Mouse (Mus musculus) spleen, adult 12 weeks (tissue): Measurements from ENCODE around the gene Tmem120b.
A peak's percentile ranks its signal among the peaks of the same experiment; 100 is the strongest.

Source experiments
- DNase-seq: peaks from one replicate; pipeline ENCODE4 v3.0.0; 2022; ENCODE audit warnings: low spot score

Tmem120b gene

DNA sequence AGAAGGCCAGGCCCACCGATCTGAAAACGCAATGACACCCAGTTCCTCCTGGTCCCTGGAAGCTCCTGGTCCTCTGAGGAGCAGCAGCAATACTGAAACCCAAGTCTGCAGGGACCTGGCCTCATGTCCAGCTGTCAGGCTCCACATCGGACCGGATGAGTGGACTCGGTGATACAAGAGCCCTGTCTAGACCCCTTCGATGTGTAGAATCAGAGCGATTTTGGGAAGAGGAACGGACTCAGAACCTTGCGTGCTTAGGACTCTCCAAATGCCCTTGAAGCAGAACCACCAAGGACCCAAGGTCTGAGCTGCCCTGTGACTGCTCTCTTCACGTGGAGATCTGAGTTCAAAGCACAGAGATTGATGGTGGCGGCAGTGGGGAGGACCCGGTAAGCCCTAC, at the start of gene Tmem120b:
Gene Tmem120b, plus strand, starts transcription at position 301 of the 400 bp plus-strand sequence.
- DNase-seq, result no peak

DNA sequence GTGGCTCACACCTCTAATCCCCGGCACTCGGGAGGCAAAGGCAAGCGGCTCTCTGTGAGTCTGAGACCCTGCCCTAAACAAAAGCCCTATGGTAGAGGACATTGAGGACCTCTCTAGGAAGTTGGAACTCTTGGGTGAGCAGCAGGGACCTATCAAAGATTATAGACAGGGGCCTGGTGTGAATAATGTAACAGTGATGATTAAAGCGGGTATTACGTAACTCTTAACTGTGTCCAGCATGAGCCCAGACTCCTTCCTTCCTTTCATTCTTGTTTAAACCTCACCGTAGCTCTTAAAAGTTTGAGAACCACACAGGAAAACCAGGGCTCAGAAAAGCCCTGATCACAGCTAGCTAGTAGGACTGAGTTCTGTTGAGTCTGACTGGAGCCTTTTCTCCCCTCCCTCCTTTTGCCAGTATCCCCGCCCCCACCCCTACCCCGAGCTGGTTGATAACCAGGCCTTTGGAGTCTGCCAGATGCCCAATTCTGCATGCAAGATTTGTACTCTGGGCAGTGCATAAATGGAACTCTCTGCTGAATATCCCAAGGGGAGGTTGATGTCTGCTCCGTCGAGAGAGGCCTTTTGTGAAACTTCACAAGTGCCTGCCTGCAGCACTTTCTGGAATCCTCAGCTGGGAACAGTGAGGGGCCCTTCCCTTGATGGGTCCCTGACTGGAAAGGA, 48.7 kb upstream of the Tmem120b start:
- DNase-seq, result no peak

DNA sequence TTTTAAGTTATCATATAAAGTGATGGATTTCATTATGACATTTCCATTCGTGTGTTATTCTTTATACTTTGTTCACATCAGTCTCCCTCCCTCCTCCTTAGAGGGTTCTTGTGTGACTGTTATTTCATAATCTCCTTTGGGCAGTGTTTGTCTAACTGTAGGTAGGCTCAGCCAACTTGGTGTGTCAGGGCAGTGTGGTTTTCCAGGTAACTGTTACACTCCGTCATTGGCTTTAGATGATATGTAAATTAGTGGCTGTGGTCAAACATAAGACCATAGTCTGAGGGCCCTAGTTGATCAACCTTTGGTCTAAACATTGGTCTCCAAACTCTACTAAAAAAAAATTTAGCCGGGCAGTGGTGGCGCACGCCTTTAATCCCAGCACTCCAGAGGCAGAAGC, 47.8 kb upstream of the Tmem120b start:
- no peak for DNase-seq

DNA sequence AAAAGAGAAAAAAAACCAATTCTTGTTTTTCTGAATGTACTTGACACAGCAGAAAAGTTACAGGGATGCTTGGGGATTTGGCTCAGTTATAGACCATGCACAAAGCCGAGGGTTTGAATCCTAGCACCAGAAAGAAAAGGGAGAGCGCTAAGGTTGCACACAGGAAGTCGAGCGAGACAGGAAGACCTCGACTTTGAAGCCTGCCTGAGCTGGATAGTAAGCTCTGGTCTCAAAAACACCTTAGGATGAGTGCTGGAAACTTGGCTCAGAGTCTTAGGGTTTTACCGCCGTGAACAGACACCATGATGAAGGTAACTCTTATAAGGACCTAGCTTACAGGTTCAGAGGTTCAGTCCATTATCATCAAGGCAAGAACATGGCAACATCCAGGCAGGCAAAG, 46.8 kb upstream of the Tmem120b start:
- DNase-seq, result no peak

DNA sequence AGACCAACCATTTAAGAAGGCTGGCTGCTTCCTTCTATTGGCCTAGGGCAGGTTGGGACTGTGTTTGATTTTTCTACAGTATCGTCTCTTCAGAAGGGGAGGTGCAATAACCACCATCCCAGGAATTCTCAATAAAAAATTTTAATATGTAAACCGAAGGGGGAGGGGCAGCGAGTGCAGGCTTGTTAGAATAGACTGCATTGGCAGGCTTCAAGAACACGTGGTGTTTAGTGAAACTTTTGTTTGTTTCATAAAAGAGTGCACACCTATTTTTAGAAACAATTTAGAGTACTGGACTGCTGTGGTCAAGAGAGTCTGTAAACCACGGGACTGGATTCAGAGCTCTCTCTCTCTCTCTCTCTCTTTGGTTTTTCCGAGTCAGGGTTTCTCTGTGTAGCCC, 45.2 kb upstream of the Tmem120b start:
- no peak for DNase-seq

DNA sequence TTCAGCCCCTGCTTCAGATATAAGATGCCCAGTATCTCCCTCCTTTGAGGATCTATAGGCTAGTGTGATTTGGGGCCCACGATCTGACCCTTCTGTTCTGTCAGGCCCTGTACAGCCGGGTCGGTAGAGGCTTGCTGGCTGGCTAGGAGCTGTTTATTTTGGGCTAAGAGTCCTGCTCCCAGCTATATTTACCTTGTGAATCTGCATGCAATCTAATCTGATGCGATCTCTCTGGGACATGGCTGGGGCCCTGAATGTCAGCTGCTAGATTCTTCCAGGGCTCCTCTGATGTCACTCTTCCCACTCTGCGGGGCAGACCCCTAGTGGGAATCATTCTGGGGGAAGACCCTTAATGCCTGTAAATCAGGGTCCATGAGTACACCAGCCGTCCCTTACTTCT, 43.9 kb upstream of the Tmem120b start:
- DNase-seq, result no peak

DNA sequence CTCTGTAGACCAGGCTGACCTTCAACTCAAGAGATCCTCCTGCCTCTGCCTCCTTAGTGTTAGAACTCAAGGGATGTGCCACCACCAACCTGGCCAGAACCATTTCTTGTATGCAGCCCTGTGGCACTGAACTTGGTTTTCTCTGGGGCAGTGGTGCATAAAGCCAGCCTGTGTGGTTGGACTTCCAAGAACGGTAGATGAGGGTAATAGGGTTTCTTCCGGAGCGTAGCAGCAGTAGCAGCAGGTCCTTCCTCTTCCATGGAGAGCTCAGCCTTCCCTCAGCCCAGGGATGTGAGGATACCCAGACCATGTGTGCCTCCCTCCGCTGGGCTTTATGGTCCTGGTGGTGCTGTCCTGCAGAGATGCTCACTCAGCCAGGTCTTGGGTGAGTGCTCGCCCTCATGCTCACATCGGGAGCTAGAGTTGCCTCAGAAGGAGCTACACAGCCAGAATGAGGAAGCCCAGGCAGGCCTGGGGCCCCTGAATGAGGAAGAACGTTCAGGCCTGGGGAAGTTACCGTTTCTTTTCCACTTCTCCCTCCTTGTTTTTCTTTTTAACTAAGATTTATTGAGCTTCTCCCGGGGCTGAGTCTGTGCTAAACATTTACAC, 43.1 kb upstream of the Tmem120b start:
- no peak for DNase-seq

DNA sequence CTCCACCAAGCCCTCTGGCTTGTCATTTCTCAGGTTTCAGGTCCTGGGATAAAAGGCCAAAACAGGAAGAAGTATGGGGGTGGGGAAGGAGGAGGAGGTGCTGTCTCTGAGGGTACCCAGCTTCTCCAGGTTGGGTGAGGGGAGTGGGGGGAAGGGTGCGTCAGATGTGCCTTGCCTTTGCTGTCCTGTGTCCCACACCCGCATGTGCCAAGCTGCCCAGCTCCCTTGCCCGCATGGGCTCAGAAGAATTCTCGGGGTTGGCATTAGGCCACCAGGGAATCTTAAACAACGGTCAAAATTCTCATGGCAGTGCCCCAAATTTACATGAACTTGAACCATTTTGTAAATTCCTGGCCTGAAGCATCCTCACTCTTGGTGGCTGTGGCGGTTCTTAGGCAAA, 41.8 kb upstream of the Tmem120b start:
- no peak for DNase-seq

DNA sequence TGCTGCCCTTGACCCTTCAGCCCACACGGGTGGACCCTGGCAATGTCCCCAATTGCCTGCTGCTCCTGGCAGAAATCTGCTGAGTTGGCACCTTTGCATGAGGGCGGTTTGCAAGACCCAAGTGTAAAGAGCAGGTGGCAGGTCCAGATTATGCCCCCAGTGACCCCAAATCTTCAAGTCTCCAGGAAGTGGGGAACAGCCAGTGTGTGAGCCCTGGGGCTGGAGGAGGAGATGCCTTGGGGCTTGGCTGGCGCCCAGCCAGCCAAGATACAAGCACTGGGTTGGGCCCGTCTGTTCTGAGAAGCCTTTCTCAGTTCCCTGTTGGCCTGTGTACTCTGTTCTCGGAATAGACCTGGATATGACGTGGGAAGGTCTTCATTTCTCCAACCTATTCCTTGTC, 40.8 kb upstream of the Tmem120b start:
- DNase-seq, result no peak

DNA sequence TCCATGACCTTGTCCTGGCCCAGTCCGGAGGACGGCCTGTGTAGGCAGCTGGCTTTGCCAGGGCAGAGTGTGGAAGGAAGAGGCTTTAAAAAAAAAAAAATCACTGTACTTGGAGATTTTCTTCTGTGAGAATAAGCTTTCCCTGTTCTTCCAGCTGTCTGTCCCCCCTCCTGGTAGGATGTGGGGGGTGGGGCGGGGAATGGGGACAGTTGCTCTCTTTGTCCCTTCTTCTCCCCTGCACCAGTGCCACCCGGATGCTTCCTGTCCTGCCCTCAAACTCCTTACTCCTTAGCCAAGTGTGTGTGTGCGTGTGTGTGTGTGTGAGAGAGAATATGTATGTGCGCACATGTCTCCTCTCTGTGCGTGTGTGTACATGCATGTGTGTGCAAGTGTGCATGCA, 38.5 kb upstream of the Tmem120b start:
- no peak for DNase-seq

DNA sequence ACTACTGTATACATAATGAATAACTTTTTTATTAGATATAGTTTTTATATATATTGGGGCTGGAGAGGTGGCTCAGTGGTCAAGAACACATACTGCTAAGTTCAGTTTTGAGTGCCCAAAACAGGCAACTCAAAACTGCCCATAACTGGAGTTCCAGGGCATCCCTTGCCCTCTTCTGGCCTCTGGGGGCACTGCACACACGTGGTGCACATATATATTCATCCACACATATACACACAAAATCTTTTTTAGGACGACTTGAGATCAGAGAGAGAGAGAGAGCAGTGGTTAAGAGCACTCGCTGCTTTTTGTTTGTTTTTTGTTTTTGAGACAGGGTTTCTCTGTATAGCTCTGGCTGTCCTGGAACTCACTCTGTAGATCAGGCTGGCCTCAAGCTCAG, 36.9 kb upstream of the Tmem120b start:
- DNase-seq, result no peak

DNA sequence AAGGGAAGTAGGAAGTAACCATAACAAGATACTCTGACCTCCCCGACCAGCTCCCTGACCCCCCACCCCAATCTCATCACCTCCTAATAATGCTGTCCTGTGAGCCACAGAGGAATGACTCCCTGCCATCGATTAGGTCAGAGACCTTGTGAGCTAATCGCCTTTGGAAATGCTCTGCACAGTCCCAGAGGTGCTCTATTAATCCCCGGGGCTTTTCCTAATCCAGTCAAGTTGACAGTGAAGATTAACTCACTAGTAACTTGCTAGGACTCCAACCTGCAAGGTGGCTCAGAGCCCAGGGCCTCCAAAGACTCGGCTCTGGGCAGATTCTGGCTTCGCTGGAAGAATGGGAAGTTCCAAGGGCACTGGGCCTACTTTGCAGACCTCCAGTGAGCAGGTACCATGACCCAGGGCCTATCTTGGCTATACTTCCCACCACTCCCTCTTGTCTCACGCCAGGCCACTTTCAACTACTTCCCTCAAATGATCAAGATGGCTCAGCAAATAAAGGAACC, 34.5 kb upstream of the Tmem120b start:
- DNase-seq, result no peak

DNA sequence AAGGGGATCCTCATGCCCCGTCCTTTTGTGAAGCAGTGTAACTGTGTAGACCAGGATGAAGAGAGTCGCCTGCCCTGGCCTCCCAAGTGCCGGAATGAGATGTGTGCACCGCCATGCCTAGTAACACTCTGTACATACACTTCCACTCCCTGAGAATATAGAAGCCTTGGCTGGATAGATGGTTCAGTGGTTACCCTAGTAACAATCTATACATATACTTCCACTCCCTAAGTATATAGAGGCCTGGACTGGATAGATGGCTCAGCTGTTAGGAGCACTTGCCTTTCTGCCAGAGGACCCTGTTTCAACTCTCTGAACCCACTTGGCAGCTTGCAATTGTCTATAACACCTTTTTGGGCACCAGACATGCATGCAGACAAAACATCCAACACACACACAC, 33.1 kb upstream of the Tmem120b start:
- no peak for DNase-seq

DNA sequence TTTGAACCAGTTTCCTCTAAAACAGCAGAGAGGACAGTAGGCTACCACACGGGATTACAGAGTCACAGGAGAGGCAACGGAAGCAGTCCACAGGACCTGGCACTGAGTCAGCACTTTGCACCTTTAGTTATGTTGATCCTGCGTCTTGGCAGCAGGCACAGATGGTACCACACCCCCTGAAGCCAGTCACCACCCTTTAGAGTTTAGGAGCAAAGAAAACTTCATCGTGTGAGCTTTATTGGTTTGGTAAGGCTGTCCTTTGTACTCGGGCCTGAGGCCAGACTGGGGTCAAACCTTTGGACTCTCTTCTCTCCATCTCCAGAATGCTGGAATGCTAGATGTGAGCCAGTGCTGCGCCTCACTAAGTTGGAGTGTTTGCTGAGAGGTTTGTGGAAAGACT, 32.7 kb upstream of the Tmem120b start:
- peak; percentile 53 for DNase-seq

DNA sequence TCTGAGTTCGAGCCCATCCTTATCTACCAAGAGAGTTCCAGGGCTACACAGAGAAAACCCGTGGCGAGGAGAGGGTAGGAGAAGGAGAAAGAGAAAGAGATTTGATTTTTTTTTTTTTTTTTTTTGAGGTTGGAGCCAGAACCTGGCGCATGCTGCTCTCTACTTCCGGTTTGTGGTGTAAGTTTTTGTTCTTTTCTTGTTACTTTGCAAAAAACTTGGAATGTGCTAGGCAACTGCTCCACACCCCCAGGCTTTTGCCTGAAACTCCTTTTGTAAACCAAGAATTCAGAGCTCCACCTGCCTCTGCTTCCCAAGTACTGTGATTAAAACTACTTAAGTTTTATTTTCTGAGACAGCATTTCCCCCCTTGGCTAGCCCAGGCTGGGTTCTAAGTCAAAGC, 30.1 kb upstream of the Tmem120b start:
- no peak for DNase-seq

DNA sequence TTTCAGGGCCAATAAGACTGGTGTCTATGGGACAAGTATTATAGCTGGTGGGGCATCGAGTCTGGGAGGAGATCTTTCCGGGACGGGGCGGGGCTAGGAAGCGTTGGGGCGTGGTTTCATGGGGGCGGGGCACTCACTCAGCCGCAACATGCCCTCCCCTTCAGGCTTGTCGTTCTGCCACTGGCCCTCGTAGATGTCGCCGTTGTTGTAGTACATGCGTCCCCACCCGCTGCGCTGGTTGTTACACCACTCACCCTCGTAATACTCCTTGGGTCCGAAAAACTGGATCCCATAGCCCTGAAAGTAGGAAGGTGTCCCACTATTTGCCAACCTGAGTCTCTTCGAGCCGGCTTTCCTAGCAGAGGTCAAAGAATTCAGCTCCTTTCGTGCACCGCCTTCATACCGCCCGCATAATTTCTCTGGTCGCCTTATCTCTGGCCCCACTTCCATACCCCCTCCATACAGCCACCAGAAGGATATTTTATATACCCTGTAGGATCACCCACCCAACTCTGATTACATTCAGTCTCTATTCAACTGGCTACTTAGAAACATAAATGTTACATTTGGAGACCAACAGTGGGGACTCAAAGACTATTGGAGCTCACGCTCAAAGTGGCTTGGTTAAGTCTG, 29.0 kb upstream of the Tmem120b start:
- peak; percentile 76 for DNase-seq

DNA sequence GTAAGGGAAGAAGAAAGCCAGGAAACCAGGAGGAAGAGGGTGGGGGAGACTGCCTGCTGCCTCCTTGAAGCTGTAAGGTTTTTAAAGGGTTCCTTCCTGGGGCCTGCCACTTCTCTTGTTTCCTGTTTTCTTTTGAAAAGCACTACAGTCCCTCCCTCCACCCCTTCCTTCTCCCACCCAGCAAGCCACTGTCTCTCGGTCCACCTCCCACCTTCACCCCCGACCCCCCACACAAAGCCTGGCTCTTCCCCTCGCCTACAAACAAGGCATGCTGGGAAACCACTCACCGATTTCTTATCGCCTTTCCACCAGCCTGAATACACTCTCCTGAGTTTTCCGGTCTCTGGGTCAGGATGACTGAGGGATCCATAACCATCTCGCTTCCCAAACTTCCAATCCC, 27.4 kb upstream of the Tmem120b start:
- DNase-seq, result no peak

DNA sequence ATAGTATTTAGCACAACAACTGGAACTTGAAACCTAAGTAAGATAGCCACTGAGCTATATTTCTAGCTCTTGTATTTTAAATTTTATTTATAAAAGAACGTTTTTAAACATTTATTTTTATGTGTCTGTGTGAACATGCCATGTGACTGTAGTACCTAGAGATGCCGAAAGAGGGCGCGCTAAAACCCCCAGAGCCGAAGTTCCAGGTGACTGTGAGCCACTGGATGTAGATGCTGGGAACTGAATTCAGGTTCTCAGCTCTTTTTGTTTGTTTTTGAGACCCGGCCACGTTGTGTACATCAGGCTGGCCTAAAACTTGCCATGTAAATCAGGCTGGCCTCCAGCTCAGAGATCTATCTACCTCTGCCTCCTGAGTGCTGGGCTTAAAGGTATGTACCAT, 24.4 kb upstream of the Tmem120b start:
- DNase-seq, result peak; percentile 43

DNA sequence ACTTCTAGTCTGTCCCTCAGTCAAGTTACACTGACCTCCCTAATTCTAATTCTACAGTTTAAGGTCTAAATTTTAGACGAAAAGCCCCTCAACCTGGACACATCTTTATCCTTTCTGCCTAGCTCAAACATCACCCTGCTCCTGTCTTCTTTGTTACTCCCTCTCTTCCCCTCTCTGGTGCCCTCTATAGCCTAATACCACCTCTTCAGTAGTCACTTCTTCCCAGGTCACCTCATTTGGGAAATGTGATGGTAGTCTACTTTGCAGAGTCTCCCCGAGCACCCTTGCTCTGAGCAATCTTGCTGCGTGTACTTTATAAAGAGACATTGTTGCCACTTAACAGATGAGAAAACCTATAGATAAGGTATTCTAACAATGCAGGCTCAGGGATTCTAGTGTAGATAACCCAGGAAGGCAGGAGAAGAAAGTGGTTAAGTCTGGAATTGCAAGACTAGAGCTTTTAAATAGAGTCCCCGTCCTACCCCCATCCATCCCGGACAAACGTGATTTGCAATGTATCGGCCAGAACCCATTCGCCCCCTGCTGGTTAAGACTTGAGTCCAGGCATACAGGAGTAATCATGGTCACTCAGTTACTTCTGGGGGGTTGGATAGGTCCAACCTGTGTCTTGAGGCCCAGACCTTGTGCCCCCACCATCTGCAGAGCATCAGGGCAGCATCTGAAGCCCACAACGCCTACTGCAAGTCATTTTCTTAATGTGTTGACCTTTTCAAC, 22.5 kb upstream of the Tmem120b start:
- no peak for DNase-seq

DNA sequence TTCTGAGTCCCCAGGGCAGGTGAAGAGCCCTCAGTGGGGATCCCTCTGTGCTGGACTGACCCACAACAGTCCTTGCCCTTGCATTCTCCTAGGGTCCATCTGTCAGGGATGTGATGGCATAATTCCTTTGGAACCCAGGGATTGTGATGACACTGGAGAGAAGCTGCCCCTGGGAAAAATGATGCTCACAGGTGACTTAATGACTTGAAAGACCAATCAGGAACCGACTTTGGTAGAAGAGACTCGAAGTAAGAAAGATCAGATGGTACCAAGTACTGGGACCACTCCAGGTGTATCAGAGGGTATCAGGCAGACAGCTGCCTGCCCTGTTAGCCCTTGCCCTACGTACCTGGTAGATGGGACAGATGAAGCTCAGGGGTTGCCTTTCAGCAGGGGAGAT, 21.3 kb upstream of the Tmem120b start, which contains the start of gene Morn3:
Gene Morn3, minus strand, starts transcription at position 101 of the 400 bp plus-strand sequence.
- DNase-seq, result no peak

DNA sequence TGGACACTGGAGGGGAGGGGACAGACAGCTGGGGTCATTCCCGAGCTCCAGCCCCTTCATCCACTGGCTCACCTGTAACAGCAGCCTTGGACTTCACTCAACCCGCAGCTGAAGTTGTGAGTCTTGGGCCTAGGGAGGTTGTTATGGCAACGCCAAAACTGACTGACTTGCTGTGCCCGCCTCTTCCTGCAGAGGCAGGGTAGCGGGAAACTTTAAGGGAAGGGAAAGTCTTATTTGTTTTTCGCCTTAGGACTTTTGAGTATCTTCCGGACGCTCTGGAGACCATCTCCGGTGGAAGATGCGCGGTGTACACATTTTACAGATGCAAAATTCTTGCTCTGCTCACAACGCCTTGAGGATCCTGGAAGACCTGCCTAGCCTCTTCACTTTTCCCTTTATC, 18.9 kb upstream of the Tmem120b start:
- no peak for DNase-seq

DNA sequence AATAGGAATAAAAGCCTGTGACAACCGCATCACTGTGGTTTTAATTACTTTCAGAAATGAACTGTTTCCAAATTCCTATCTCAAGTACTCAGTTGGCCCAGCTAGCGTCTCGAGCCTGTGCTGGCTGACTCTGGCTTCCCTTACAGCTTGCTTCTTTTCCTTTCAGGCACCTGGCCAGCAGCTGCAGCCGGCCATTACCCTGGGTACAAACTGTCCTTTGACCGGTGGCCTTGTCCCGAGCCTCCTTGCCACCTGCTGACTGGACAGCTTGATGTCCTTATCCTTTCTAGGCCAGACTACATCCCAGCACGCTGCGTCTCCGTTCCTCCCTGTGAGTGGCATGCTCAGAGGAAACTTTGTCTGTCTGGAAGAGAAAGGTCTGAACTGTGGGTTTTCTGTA, 17.3 kb upstream of the Tmem120b start:
- DNase-seq, result no peak

DNA sequence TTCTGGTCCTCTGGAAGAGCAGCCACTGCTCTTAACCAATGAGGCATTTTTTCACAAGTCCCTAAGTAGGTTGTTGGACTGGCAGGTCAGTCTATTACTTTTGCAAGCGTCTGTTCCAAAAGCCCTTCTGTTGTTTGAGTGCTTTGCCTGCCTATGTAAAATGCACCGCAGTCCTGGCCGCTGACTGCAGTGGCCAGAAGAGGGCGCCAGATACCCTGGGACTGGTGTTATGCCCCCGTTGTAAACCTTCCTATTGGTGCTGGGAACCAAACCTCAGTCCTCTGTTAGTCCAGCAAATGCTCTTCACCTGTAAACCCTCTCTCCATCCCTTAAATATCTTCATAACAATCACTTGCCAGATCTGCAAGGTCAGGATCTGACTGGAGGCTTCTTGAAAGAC, 16.5 kb upstream of the Tmem120b start:
- no peak for DNase-seq
